ENCODE assay signal across 13 mouse cellular contexts in genomic region chr13:54479286-54479685, GRCm38 (mm10). TPM values are rescaled to one million over a fixed set of nuclear protein-coding genes. Genes with fewer than 3 reads are reported as not detected.
DNase-seq lines count a peak whose midpoint lies in the region; ATAC-seq and TF ChIP-seq lines count a peak whose summit lies in the region.
"Had no signal": no experiment of that assay in that cellular context is flagged by ENCODE, and none has a peak within 500 bp of the region (broad histone marks: within the 10 kb centered on the region; RNA-seq: fewer than 3 reads in every experiment).

No protein-coding gene starts in this region.

- no peak overlapping the region for H3K4me2 ChIP-seq in forebrain, embryonic 14.5 days (ENCODE audit: low read length)
- H3K4me2 ChIP-seq in forebrain, embryonic 16.5 days (ENCODE audit: low read length), result no peak overlapping the region
- H3K4me2 ChIP-seq in lung, embryonic 14.5 days, result no peak overlapping the region
- H3K4me2 ChIP-seq: embryonic facial prominence, embryonic 13.5 days; forebrain, embryonic 15.5 days had no signal

- no peaks in the 10 kb centered on the region for H3K9me3 ChIP-seq in forebrain, embryonic 14.5 days (replicated peaks; ENCODE audit: control insufficient read depth, low read length)
- H3K9me3 ChIP-seq in forebrain, embryonic 16.5 days (ENCODE audit: control insufficient read depth, low read length), result no peaks in the 10 kb centered on the region
- H3K9me3 ChIP-seq in lung, embryonic 14.5 days (ENCODE audit: low read depth, low read length), result no peaks in the 10 kb centered on the region
- H3K9me3 ChIP-seq: embryonic facial prominence, embryonic 13.5 days; forebrain, embryonic 15.5 days had no signal

- ATAC-seq in forebrain, embryonic 14.5 days, result no peak
- ATAC-seq in forebrain, embryonic 16.5 days, result no peak
- ATAC-seq in lung, embryonic 14.5 days (ENCODE audit: insufficient read depth), result no peak
- ATAC-seq: forebrain, embryonic 15.5 days; liver, postnatal 0 days had no signal

- H3K36me3 ChIP-seq in forebrain, embryonic 14.5 days (ENCODE audit: control insufficient read depth, insufficient read depth, low read length), result no peaks in the 10 kb centered on the region
- H3K36me3 ChIP-seq in forebrain, embryonic 16.5 days (ENCODE audit: control insufficient read depth, insufficient read depth), result no peaks in the 10 kb centered on the region
- no peaks in the 10 kb centered on the region for H3K36me3 ChIP-seq in lung, embryonic 14.5 days (ENCODE audit: insufficient read depth)
- H3K36me3 ChIP-seq: embryonic facial prominence, embryonic 13.5 days; forebrain, embryonic 15.5 days had no signal

- no peaks in the 10 kb centered on the region for H3K27me3 ChIP-seq in forebrain, embryonic 14.5 days (replicated peaks; ENCODE audit: control insufficient read depth, insufficient read depth, low read length)
- H3K27me3 ChIP-seq in forebrain, embryonic 16.5 days (replicated peaks; ENCODE audit: control insufficient read depth, insufficient read depth, low read length), result no peaks in the 10 kb centered on the region
- 0 out of 2 replicates have a peak, but pooled peaks cover 3% of the 10 kb centered on the region for H3K27me3 ChIP-seq in lung, embryonic 14.5 days (ENCODE audit: insufficient read depth, low read length)
- H3K27me3 ChIP-seq: forebrain, embryonic 15.5 days had no signal

- no peak overlapping the region for H3K9ac ChIP-seq in forebrain, embryonic 14.5 days (ENCODE audit: low read length)
- H3K9ac ChIP-seq in forebrain, embryonic 16.5 days (replicated peaks; ENCODE audit: low read depth, low read length), result no peak overlapping the region
- H3K9ac ChIP-seq in lung, embryonic 14.5 days, result no peak overlapping the region
- H3K9ac ChIP-seq: embryonic facial prominence, embryonic 13.5 days; forebrain, embryonic 15.5 days; liver, postnatal 0 days had no signal

- 62% methylated on average over 3 of the region's 3 CpGs for WGBS in forebrain, embryonic 14.5 days
- WGBS in forebrain, embryonic 16.5 days, result 66% methylated on average over 3 of the region's 3 CpGs
- 55% methylated on average over 3 of the region's 3 CpGs for WGBS in lung, embryonic 14.5 days
- WGBS in lung, adult 2 months, result 41% methylated on average over 3 of the region's 3 CpGs

- H3K4me1 ChIP-seq in forebrain, embryonic 14.5 days (ENCODE audit: control insufficient read depth, insufficient read depth, low read length), result no peaks in the 10 kb centered on the region
- H3K4me1 ChIP-seq in forebrain, embryonic 16.5 days (replicated peaks; ENCODE audit: control insufficient read depth, insufficient read depth, low read length), result no peaks in the 10 kb centered on the region
- H3K4me1 ChIP-seq in lung, embryonic 14.5 days (ENCODE audit: insufficient read depth), result no peaks in the 10 kb centered on the region
- no peaks in the 10 kb centered on the region for H3K4me1 ChIP-seq in lung, adult 2 months (ENCODE audit: control insufficient read depth, insufficient read depth, low read length)
- H3K4me1 ChIP-seq: embryonic facial prominence, embryonic 13.5 days; forebrain, embryonic 15.5 days had no signal

- H3K27ac ChIP-seq in forebrain, embryonic 14.5 days (ENCODE audit: low read depth, low read length), result no peak overlapping the region
- H3K27ac ChIP-seq in forebrain, embryonic 16.5 days (ENCODE audit: low read length), result no peak overlapping the region
- H3K27ac ChIP-seq in lung, embryonic 14.5 days (ENCODE audit: low read depth), result no peak overlapping the region
- H3K27ac ChIP-seq: embryonic facial prominence, embryonic 13.5 days; forebrain, embryonic 15.5 days; heart, adult 2 months; kidney, postnatal 0 days had no signal

- no peak overlapping the region for H3K4me3 ChIP-seq in forebrain, embryonic 14.5 days (ENCODE audit: low read depth, low read length)
- no peak overlapping the region for H3K4me3 ChIP-seq in forebrain, embryonic 16.5 days (replicated peaks; ENCODE audit: low read length)
- H3K4me3 ChIP-seq in lung, embryonic 14.5 days (ENCODE audit: low read depth, low read length), result no peak overlapping the region
- H3K4me3 ChIP-seq in lung, adult 2 months (replicated peaks; ENCODE audit: extremely low read depth, low read depth, low read length), result no peak overlapping the region
- H3K4me3 ChIP-seq: embryonic facial prominence, embryonic 13.5 days; forebrain, embryonic 15.5 days; heart, adult 2 months had no signal

- no peak for TF ChIP-seq CTCF in lung, embryonic 14.5 days (IDR thresholded peaks at IDR 0.05; ENCODE audit: low read depth)
- TF ChIP-seq CTCF in lung, adult 2 months (IDR thresholded peaks at IDR 0.05; ENCODE audit: insufficient read depth, low read length), result no peak

- peak; percentile 41 for DNase-seq in forebrain, embryonic 14.5 days (ENCODE audit: low spot score)
- peak; percentile 70 for DNase-seq in lung, embryonic 14.5 days
- DNase-seq in lung, adult 2 months, result no peak
- DNase-seq in 3T3-L1 (ENCODE audit: low read depth, low spot score), result peak; percentile 85
- peak; percentile 9 for DNase-seq in Muller cell, postnatal 12 days (ENCODE audit: inconsistent ontology term)
- DNase-seq in ovary, postnatal 10 days (ENCODE audit: low spot score), result no peak
- DNase-seq: adrenal gland, postnatal 36 days; heart, adult 2 months; liver, postnatal 0 days had no signal

- TF ChIP-seq POLR2A in lung, adult 2 months (IDR thresholded peaks at IDR 0.05; ENCODE audit: borderline replicate concordance, extremely low read depth, low read depth, low read length), result no peak

RNA-seq across cellular contexts. Expression of gene Thoc3, which starts 10.6 kb away (rescaled TPM):
- polyA plus RNA-seq in forebrain, embryonic 14.5 days (2014; fragmentation: Nextera tagmentation; extraction: Ambion mirVana), result 114 and 117 TPM in 2 replicates
- 85.6 and 93.2 TPM in 2 replicates for polyA plus RNA-seq in forebrain, embryonic 16.5 days (2015; fragmentation: Nextera tagmentation; extraction: Ambion mirVana)
- 152 and 155 TPM in 2 replicates for polyA plus RNA-seq in lung, embryonic 14.5 days (2014; fragmentation: Nextera tagmentation; extraction: Ambion mirVana)
- polyA plus RNA-seq in lung, adult 2 months (2012; rRNA removed), result 27.8 and 35.6 TPM in 2 replicates

RNA-seq across cellular contexts. Expression of gene Simc1, which starts 24.3 kb away (rescaled TPM):
- 23.0 and 25.9 TPM in 2 replicates for polyA plus RNA-seq in forebrain, embryonic 14.5 days (2014; fragmentation: Nextera tagmentation; extraction: Ambion mirVana)
- 26.3 and 27.7 TPM in 2 replicates for polyA plus RNA-seq in forebrain, embryonic 16.5 days (2015; fragmentation: Nextera tagmentation; extraction: Ambion mirVana)
- 15.0 and 16.3 TPM in 2 replicates for polyA plus RNA-seq in lung, embryonic 14.5 days (2014; fragmentation: Nextera tagmentation; extraction: Ambion mirVana)
- 4.8 and 5.7 TPM in 2 replicates for polyA plus RNA-seq in lung, adult 2 months (2012; rRNA removed)

Comparison
In these comparisons a context has a peak if more than half of its experiments do, and no peak if none do; other contexts are left out.
1. DNase-seq: peak in forebrain, embryonic 14.5 days (single experiment), lung, embryonic 14.5 days (single experiment), 3T3-L1 (single experiment) and Muller cell, postnatal 12 days (single experiment); none in lung, adult 2 months (single experiment) and ovary, postnatal 10 days (single experiment).